Mouse (Mus musculus): Measurements from ENCODE around the gene Adgrv1. TPM values are rescaled to one million over a fixed set of nuclear protein-coding genes. Genes with fewer than 3 reads are reported as not detected.

Gene Adgrv1
- polyA plus RNA-seq, 1 experiment from 2014 or later, result 0.10 TPM

GRCm38 (mm10) chr13:81402826-81403225 is 230.1 kb downstream of the Adgrv1 start:
- H3K9me3 ChIP-seq (replicated peaks), result no peaks in the 10 kb centered on the region
- 73% methylated on average over 3 of the region's 3 CpGs for WGBS (ENCODE audit: insufficient replicate concordance)
- H3K36me3 ChIP-seq (replicated peaks), result no peaks in the 10 kb centered on the region
- H3K27me3 ChIP-seq, result no peaks in the 10 kb centered on the region
- no peak for ATAC-seq (ENCODE audit: insufficient read depth)
- H3K4me3 ChIP-seq (replicated peaks), result no peak overlapping the region
- no peak overlapping the region for H3K4me2 ChIP-seq
- no peaks in the 10 kb centered on the region for H3K4me1 ChIP-seq (replicated peaks)
- no peak overlapping the region for H3K9ac ChIP-seq
- no peak overlapping the region for H3K27ac ChIP-seq (replicated peaks)

- H3K36me3 ChIP-seq (replicated peaks), result no peaks in the 10 kb centered on the region
- no peaks in the 10 kb centered on the region for H3K4me1 ChIP-seq (replicated peaks)
- H3K9me3 ChIP-seq (replicated peaks), result no peaks in the 10 kb centered on the region
- ATAC-seq (ENCODE audit: insufficient read depth), result no peak
- 58% methylated on average over 2 of the region's 2 CpGs for WGBS (ENCODE audit: insufficient replicate concordance)
- no peak overlapping the region for H3K4me2 ChIP-seq
- no peak overlapping the region for H3K4me3 ChIP-seq (replicated peaks)
- no peak overlapping the region for H3K27ac ChIP-seq (replicated peaks)
- no peaks in the 10 kb centered on the region for H3K27me3 ChIP-seq
- no peak overlapping the region for H3K9ac ChIP-seq
These were observed 230.8 kb downstream of the Adgrv1 start for GRCm38 (mm10) chr13:81402191-81402590.

GRCm38 (mm10) chr13:81401742-81402141 is 231.2 kb downstream of the Adgrv1 start:
- H3K9me3 ChIP-seq (replicated peaks), result no peaks in the 10 kb centered on the region
- no peak overlapping the region for H3K9ac ChIP-seq
- H3K4me2 ChIP-seq, result no peak overlapping the region
- H3K4me1 ChIP-seq (replicated peaks), result no peaks in the 10 kb centered on the region
- no peaks in the 10 kb centered on the region for H3K36me3 ChIP-seq (replicated peaks)
- no peak overlapping the region for H3K27ac ChIP-seq (replicated peaks)
- 84% methylated on average over 1 of the region's 1 CpGs for WGBS (ENCODE audit: insufficient replicate concordance)
- no peak overlapping the region for H3K4me3 ChIP-seq (replicated peaks)
- no peak for ATAC-seq (ENCODE audit: insufficient read depth)
- no peaks in the 10 kb centered on the region for H3K27me3 ChIP-seq

GRCm38 (mm10) chr13:81385597-81386362 is 247.2 kb downstream of the Adgrv1 start:
- H3K9me3 ChIP-seq (replicated peaks), result no peaks in the 10 kb centered on the region
- no peaks in the 10 kb centered on the region for H3K27me3 ChIP-seq
- H3K27ac ChIP-seq (replicated peaks), result no peak overlapping the region
- H3K4me1 ChIP-seq (replicated peaks), result no peaks in the 10 kb centered on the region
- H3K36me3 ChIP-seq (replicated peaks), result no peaks in the 10 kb centered on the region
- H3K4me2 ChIP-seq, result no peak overlapping the region
- no peak overlapping the region for H3K9ac ChIP-seq
- H3K4me3 ChIP-seq (replicated peaks), result no peak overlapping the region
- 57% methylated on average over 4 of the region's 4 CpGs for WGBS (ENCODE audit: insufficient replicate concordance)
- ATAC-seq (ENCODE audit: insufficient read depth), result no peak

- no peaks in the 10 kb centered on the region for H3K9me3 ChIP-seq (replicated peaks)
- H3K27ac ChIP-seq (replicated peaks), result no peak overlapping the region
- 66% methylated on average over 4 of the region's 4 CpGs for WGBS (ENCODE audit: insufficient replicate concordance)
- no peaks in the 10 kb centered on the region for H3K27me3 ChIP-seq
- no peak for ATAC-seq (ENCODE audit: insufficient read depth)
- H3K4me1 ChIP-seq (replicated peaks), result no peaks in the 10 kb centered on the region
- H3K4me3 ChIP-seq (replicated peaks), result no peak overlapping the region
- no peak overlapping the region for H3K9ac ChIP-seq
- no peak overlapping the region for H3K4me2 ChIP-seq
- no peaks in the 10 kb centered on the region for H3K36me3 ChIP-seq (replicated peaks)
These were observed 251.1 kb downstream of the Adgrv1 start for GRCm38 (mm10) chr13:81381835-81382234.

- H3K9ac ChIP-seq, result no peak overlapping the region
- 46% methylated on average over 5 of the region's 5 CpGs for WGBS (ENCODE audit: insufficient replicate concordance)
- H3K4me3 ChIP-seq (replicated peaks), result no peak overlapping the region
- H3K36me3 ChIP-seq (replicated peaks), result no peaks in the 10 kb centered on the region
- ATAC-seq (ENCODE audit: insufficient read depth), result no peak
- H3K4me1 ChIP-seq (replicated peaks), result no peaks in the 10 kb centered on the region
- H3K9me3 ChIP-seq (replicated peaks), result no peaks in the 10 kb centered on the region
- no peaks in the 10 kb centered on the region for H3K27me3 ChIP-seq
- H3K4me2 ChIP-seq, result no peak overlapping the region
- H3K27ac ChIP-seq (replicated peaks), result no peak overlapping the region
These were observed 262.0 kb downstream of the Adgrv1 start for GRCm38 (mm10) chr13:81370801-81371456.

GRCm38 (mm10) chr13:81370196-81370595 is 262.8 kb downstream of the Adgrv1 start:
- 73% methylated on average over 6 of the region's 6 CpGs for WGBS (ENCODE audit: insufficient replicate concordance)
- Histone ChIP-seq H3K27ac (replicated peaks) (no peak overlapping the region), H3K27me3 (no peaks in the 10 kb centered on the region), H3K9me3 (replicated peaks) (no peaks in the 10 kb centered on the region), H3K4me2 (no peak overlapping the region), H3K4me1 (replicated peaks) (no peaks in the 10 kb centered on the region), H3K36me3 (replicated peaks) (no peaks in the 10 kb centered on the region), H3K9ac (no peak overlapping the region), H3K4me3 (replicated peaks) (no peak overlapping the region)
- no peak for ATAC-seq (ENCODE audit: insufficient read depth)

- Histone ChIP-seq H3K9me3 (replicated peaks) (no peaks in the 10 kb centered on the region), H3K4me1 (replicated peaks) (no peaks in the 10 kb centered on the region), H3K4me3 (replicated peaks) (no peak overlapping the region), H3K4me2 (no peak overlapping the region), H3K27me3 (no peaks in the 10 kb centered on the region), H3K9ac (no peak overlapping the region), H3K36me3 (replicated peaks) (no peaks in the 10 kb centered on the region), H3K27ac (replicated peaks) (no peak overlapping the region)
- no peak for ATAC-seq (ENCODE audit: insufficient read depth)
- WGBS (ENCODE audit: insufficient replicate concordance), result 61% methylated on average over 2 of the region's 2 CpGs
These were observed 263.4 kb downstream of the Adgrv1 start for GRCm38 (mm10) chr13:81369564-81369963.

- WGBS (ENCODE audit: insufficient replicate concordance), result 41% methylated on average over 4 of the region's 4 CpGs
- no peaks in the 10 kb centered on the region for H3K27me3 ChIP-seq
- H3K27ac ChIP-seq (replicated peaks), result no peak overlapping the region
- H3K4me1 ChIP-seq (replicated peaks), result no peaks in the 10 kb centered on the region
- no peak overlapping the region for H3K9ac ChIP-seq
- ATAC-seq (ENCODE audit: insufficient read depth), result no peak
- no peaks in the 10 kb centered on the region for H3K36me3 ChIP-seq (replicated peaks)
- no peaks in the 10 kb centered on the region for H3K9me3 ChIP-seq (replicated peaks)
- no peak overlapping the region for H3K4me2 ChIP-seq
- H3K4me3 ChIP-seq (replicated peaks), result no peak overlapping the region
These were observed 264.0 kb downstream of the Adgrv1 start for GRCm38 (mm10) chr13:81368987-81369386.

GRCm38 (mm10) chr13:81367681-81368376 is 265.1 kb downstream of the Adgrv1 start:
- Histone ChIP-seq H3K27me3 (no peaks in the 10 kb centered on the region), H3K9me3 (replicated peaks) (no peaks in the 10 kb centered on the region), H3K4me3 (replicated peaks) (no peak overlapping the region), H3K4me1 (replicated peaks) (no peaks in the 10 kb centered on the region), H3K36me3 (replicated peaks) (no peaks in the 10 kb centered on the region), H3K9ac (no peak overlapping the region), H3K4me2 (no peak overlapping the region), H3K27ac (replicated peaks) (no peak overlapping the region)
- ATAC-seq (ENCODE audit: insufficient read depth), result no peak; the same call in 1 of the 2 replicates
- 39% methylated on average over 4 of the region's 4 CpGs for WGBS (ENCODE audit: insufficient replicate concordance)

- Histone ChIP-seq H3K27me3 (no peaks in the 10 kb centered on the region), H3K4me3 (replicated peaks) (no peak overlapping the region), H3K9ac (no peak overlapping the region), H3K9me3 (replicated peaks) (no peaks in the 10 kb centered on the region), H3K36me3 (replicated peaks) (no peaks in the 10 kb centered on the region), H3K4me1 (replicated peaks) (no peaks in the 10 kb centered on the region), H3K4me2 (no peak overlapping the region), H3K27ac (replicated peaks) (no peak overlapping the region)
- no peak for ATAC-seq (ENCODE audit: insufficient read depth)
- 60% methylated on average over 2 of the region's 2 CpGs for WGBS (ENCODE audit: insufficient replicate concordance)
These were observed 272.6 kb downstream of the Adgrv1 start for GRCm38 (mm10) chr13:81360338-81360737.

All from liver, embryonic 15.5 days (tissue).